Mouse (Mus musculus) lung, adult 2 months (tissue): ENCODE data around the gene Tmem216. TPM values are rescaled to one million over a fixed set of nuclear protein-coding genes. Genes with fewer than 3 reads are reported as not detected.
A peak's percentile ranks its signal among the peaks of the same experiment; 100 is the strongest.

Experiments
- DNase-seq: peaks from one replicate; pipeline ENCODE4 v3.0.0; 2022
- H3K4me1 ChIP-seq: fragments of 200-500 bp; 2 replicates; pipeline ENCODE4 v1.6.1; 2011; ENCODE audit warnings: low read length; ENCODE audit not compliant: control insufficient read depth, insufficient read depth
- H3K4me3 ChIP-seq: fragments of 200-500 bp; replicated peaks from 2 replicates; pipeline ENCODE3; 2011; ENCODE audit warnings: low read depth, mild to moderate bottlenecking, control low read depth, low read length; ENCODE audit errors: extremely low read depth
- CTCF ChIP-seq: fragments of 200-500 bp; IDR thresholded peaks from 2 replicates; pipeline ENCODE4 v1.5.1; 2011; ENCODE audit warnings: mild to moderate bottlenecking, low read length, control low read depth; ENCODE audit not compliant: insufficient read depth
- POLR2A ChIP-seq: fragments of 200-500 bp; IDR thresholded peaks from 2 replicates; pipeline ENCODE4 v1.6.1; 2011; ENCODE audit warnings: low read depth, mild to moderate bottlenecking, control low read depth, low read length, borderline replicate concordance; ENCODE audit errors: extremely low read depth
- WGBS: fragments of 180-500 bp; shearing (Covaris S2); methylation state at CpG from one replicate; pipeline ENCODE4 v1.1.7; 2018; 5-methylcytosine and 5-hydroxymethylcytosine counted together
- polyA plus RNA-seq: library from polyadenylated mRNA; depleted of rRNA; stranded (reverse); fragments of >200 nt; gene quantifications from 2 replicates; pipeline ENCODE4 v1.2.3, GENCODE M21; 2012

Tmem216 gene
- polyA plus RNA-seq, 1 experiment, result 28.6 TPM

- H3K4me1 ChIP-seq, result no peaks in the 10 kb centered on the region
- no peak for DNase-seq
- TF ChIP-seq CTCF (no peak), POLR2A (no peak)
- H3K4me3 ChIP-seq, result no peak overlapping the region
- 67% methylated on average over 3 of the region's 3 CpGs for WGBS
Observed at GRCm38 (mm10) chr19:10590301-10590700, 34.3 kb upstream of the Tmem216 start.

- DNase-seq, result no peak
- no peak for TF ChIP-seq POLR2A
- Histone ChIP-seq H3K4me3 (no peak overlapping the region), H3K4me1 (no peaks in the 10 kb centered on the region)
- 65% methylated on average over 5 of the region's 5 CpGs for WGBS
Observed at GRCm38 (mm10) chr19:10589127-10589857, 33.3 kb upstream of the Tmem216 start.

- no peak for TF ChIP-seq CTCF
- no peak for TF ChIP-seq POLR2A
- no peak overlapping the region for H3K4me3 ChIP-seq
Observed at GRCm38 (mm10) chr19:10587231-10587630, 31.2 kb upstream of the Tmem216 start.

GRCm38 (mm10) chr19:10585112-10585511 lies 29.1 kb upstream of the Tmem216 start:
- WGBS, result 79% methylated on average over 8 of the region's 8 CpGs
- no peak for DNase-seq

More at GRCm38 (mm10) chr19:10587231-10587630, 31.2 kb upstream of the Tmem216 start:
- no peaks in the 10 kb centered on the region for H3K4me1 ChIP-seq
- DNase-seq, result no peak
- 84% methylated on average over 8 of the region's 8 CpGs for WGBS

GRCm38 (mm10) chr19:10583550-10584146 lies 27.6 kb upstream of the Tmem216 start:
- no peaks in the 10 kb centered on the region; the same call in 1 of the 2 replicates for H3K4me1 ChIP-seq
- no peak overlapping the region for H3K4me3 ChIP-seq
- WGBS, result 47% methylated on average over 7 of the region's 7 CpGs
- TF ChIP-seq CTCF, result no peak
- TF ChIP-seq POLR2A, result no peak
- no peak for DNase-seq

More at GRCm38 (mm10) chr19:10585112-10585511, 29.1 kb upstream of the Tmem216 start:
- Histone ChIP-seq H3K4me3 (no peak overlapping the region), H3K4me1 (no peaks in the 10 kb centered on the region)
- TF ChIP-seq CTCF (no peak), POLR2A (no peak)

- WGBS, result 72% methylated on average over 6 of the region's 6 CpGs
- Histone ChIP-seq H3K4me1 (no peaks in the 10 kb centered on the region; the same call in 1 of the 2 replicates), H3K4me3 (no peak overlapping the region)
- no peak for TF ChIP-seq POLR2A
- TF ChIP-seq CTCF, result no peak
- no peak for DNase-seq
Observed at GRCm38 (mm10) chr19:10581984-10582383, 25.9 kb upstream of the Tmem216 start.

- no peak for DNase-seq
- no peak for TF ChIP-seq POLR2A
- no peak for TF ChIP-seq CTCF
- no peaks in the 10 kb centered on the region; the same call in 1 of the 2 replicates for H3K4me1 ChIP-seq
- 71% methylated on average over 3 of the region's 3 CpGs for WGBS
- H3K4me3 ChIP-seq, result no peak overlapping the region
Observed at GRCm38 (mm10) chr19:10580761-10581160, 24.7 kb upstream of the Tmem216 start.

GRCm38 (mm10) chr19:10580102-10580501 lies 24.1 kb upstream of the Tmem216 start:
- Histone ChIP-seq H3K4me1 (no peaks in the 10 kb centered on the region; the same call in 1 of the 2 replicates), H3K4me3 (no peak overlapping the region)
- TF ChIP-seq POLR2A (no peak), CTCF (no peak)
- 74% methylated on average over 3 of the region's 3 CpGs for WGBS
- DNase-seq, result no peak

- peak; percentile 46; the same call in 1 of the 2 replicates for TF ChIP-seq CTCF
- peak; percentile 91; the same call in 1 of the 2 replicates for TF ChIP-seq POLR2A
- DNase-seq, result peak; percentile 92
- Histone ChIP-seq H3K4me3 (peak within 1 kb of the TSS; percentile 87), H3K4me1 (no peaks in the 10 kb centered on the region; the same call in 1 of the 2 replicates)
- WGBS, result under 1% methylated on average over 44 of the region's 44 CpGs
Observed at GRCm38 (mm10) chr19:10576690-10577561, 20.9 kb upstream of the Tmem216 start, which contains the start of the genes Cyb561a3 and Tmem138. TSS of gene Cyb561a3 (plus strand) at chr19:10577172. TSS of gene Tmem138 (minus strand) at chr19:10577362.
